Mouse (Mus musculus): Measurements from ENCODE around the gene Mospd1.

The Mospd1 gene

GRCm38 (mm10) chrX:53370366-53370740 lies at the start of gene Mospd1:
Gene Mospd1 (minus strand): TSS chrX:53370502.
- in situ Hi-C loops (cut with MboI; ENCODE audit: unreplicated experiment in 2 of 2), result loop anchor here in 1 of 2 experiments (25.0 kb wide), 2 partner anchors 358 to 417 kb away; partner anchors contain the start of genes Xlr and Zfp36l3

GRCm38 (mm10) chrX:53386362-53386761 lies 16.1 kb upstream of the Mospd1 start:
- in situ Hi-C loops (cut with MboI; ENCODE audit: unreplicated experiment in 2 of 2), result no loop called here

- in situ Hi-C loops (cut with MboI; ENCODE audit: unreplicated experiment in 2 of 2), result no loop called here
These were observed 12.8 kb upstream of the Mospd1 start for GRCm38 (mm10) chrX:53383122-53383521.

GRCm38 (mm10) chrX:53369534-53370365 lies 552 bp downstream of the Mospd1 start:
- in situ Hi-C loops (cut with MboI; ENCODE audit: unreplicated experiment in 2 of 2), result loop anchor here in 1 of 2 experiments (25.0 kb wide), 2 partner anchors 357 to 418 kb away; partner anchors contain the start of genes Xlr and Zfp36l3

- in situ Hi-C loops (cut with MboI; ENCODE audit: unreplicated experiment in 2 of 2), result loop anchor here in 1 of 2 experiments (25.0 kb wide), 2 partner anchors 353 to 422 kb away; partner anchors contain the start of genes Xlr and Zfp36l3
These were observed 5.5 kb downstream of the Mospd1 start for GRCm38 (mm10) chrX:53364668-53365383.

- in situ Hi-C loops (cut with MboI; ENCODE audit: unreplicated experiment in 2 of 2), result loop anchor here in 1 of 2 experiments (10.0 kb wide), 1 partner anchor 344 kb away; no protein-coding TSS in a partner anchor
These were observed 21.9 kb downstream of the Mospd1 start for GRCm38 (mm10) chrX:53348374-53348773.

GRCm38 (mm10) chrX:53341531-53341930 lies 28.8 kb downstream of the Mospd1 start:
- in situ Hi-C loops (cut with MboI; ENCODE audit: unreplicated experiment in 2 of 2), result loop anchor here in 1 of 2 experiments (10.0 kb wide), 1 partner anchor 337 kb away; no protein-coding TSS in a partner anchor

- in situ Hi-C loops (cut with MboI; ENCODE audit: unreplicated experiment in 2 of 2), result no loop called here
These were observed 32.9 kb downstream of the Mospd1 start for GRCm38 (mm10) chrX:53337355-53337754.

GRCm38 (mm10) chrX:53330396-53330795 lies 39.9 kb downstream of the Mospd1 start:
- in situ Hi-C loops (cut with MboI; ENCODE audit: unreplicated experiment in 2 of 2), result no loop called here

- in situ Hi-C loops (cut with MboI; ENCODE audit: unreplicated experiment in 2 of 2), result no loop called here
These were observed 49.2 kb downstream of the Mospd1 start for GRCm38 (mm10) chrX:53321111-53321510.

- in situ Hi-C loops (cut with MboI; ENCODE audit: unreplicated experiment in 2 of 2), result no loop called here
These were observed 49.7 kb downstream of the Mospd1 start for GRCm38 (mm10) chrX:53320564-53320963.

All from v-Abl transformed pro-B cells (cell line).